Mouse (Mus musculus) CH12.LX (cell line): Measurements from ENCODE around the gene Pacsin1. TPM values are rescaled to one million over a fixed set of nuclear protein-coding genes. Genes with fewer than 3 reads are reported as not detected.

Experiments used
- DNase-seq: peaks from one replicate; pipeline ENCODE4 v3.0.0-alpha.2; 2013; ENCODE audit errors: extremely low read depth
- H3K27ac ChIP-seq: 2 replicates; pipeline ENCODE4 v1.5.1; 2012; ENCODE audit warnings: low read depth, mild to moderate bottlenecking, control low read depth, moderate library complexity; ENCODE audit not compliant: insufficient read depth
- H3K27me3 ChIP-seq: replicated peaks from 2 replicates; pipeline ENCODE3; 2012; ENCODE audit warnings: inconsistent platforms
- H3K36me3 ChIP-seq, 2 experiments: replicated peaks in 1 of 2; 2 replicates each; pipeline versions ENCODE3 to v1.6.1; 2012; ENCODE audit warnings: inconsistent platforms in 1 of 2, low read length in 1 of 2, mild to moderate bottlenecking in 1 of 2, mixed read lengths in 1 of 2, moderate library complexity in 1 of 2; ENCODE audit not compliant: control insufficient read depth in 1 of 2, insufficient read depth in 1 of 2
- H3K4me1 ChIP-seq, 2 experiments: 2 replicates each; pipeline ENCODE4 v1.6.1; 2012; ENCODE audit warnings: inconsistent platforms in 1 of 2, moderate library complexity in 1 of 2; ENCODE audit not compliant: insufficient read depth in 2 of 2, control insufficient read depth in 1 of 2
- H3K4me2 ChIP-seq: 2 replicates; pipeline ENCODE4 v1.6.1; 2012; ENCODE audit warnings: low read depth, mild to moderate bottlenecking, control low read depth; ENCODE audit not compliant: poor library complexity, insufficient read depth, severe bottlenecking
- H3K4me3 ChIP-seq, 3 experiments: fragments of 150-350 bp in 1 of 3; sonication (generic) in 1 of 3; replicated peaks in 1 of 3; 2 replicates each; pipeline versions ENCODE3 to v1.5.1; 2011 to 2012; ENCODE audit warnings: low read depth in 2 of 3, low read length in 2 of 3, mild to moderate bottlenecking in 2 of 3, moderate library complexity in 2 of 3, control low read depth in 1 of 3, improper control_type of control experiment in 1 of 3, inconsistent platforms in 1 of 3, mixed read lengths in 1 of 3; ENCODE audit not compliant: poor library complexity in 1 of 3
- H3K79me2 ChIP-seq: replicated peaks from 2 replicates; pipeline ENCODE4 v1.6.1; 2012; ENCODE audit warnings: mild to moderate bottlenecking, moderate library complexity; ENCODE audit not compliant: control insufficient read depth, poor library complexity, insufficient read depth, severe bottlenecking; ENCODE audit errors: extremely low read depth
- H3K9ac ChIP-seq: 2 replicates; pipeline ENCODE4 v1.6.1; 2012; ENCODE audit warnings: low read depth, mild to moderate bottlenecking, control low read depth, moderate library complexity; ENCODE audit not compliant: insufficient read depth
- H3K9me3 ChIP-seq: replicated peaks from 2 replicates; pipeline ENCODE3; 2012; ENCODE audit warnings: low read length, inconsistent platforms, mixed read lengths
- CHD1 ChIP-seq: IDR thresholded peaks from 2 replicates; pipeline ENCODE4 v1.6.1; 2012; ENCODE audit warnings: low read depth, low read length, improper control_type of control experiment, inconsistent platforms
- E2F4 ChIP-seq: IDR thresholded peaks from 2 replicates; pipeline ENCODE4 v1.6.1; 2011; ENCODE audit warnings: low read depth, low read length, improper control_type of control experiment; ENCODE audit not compliant: insufficient replicate concordance
- ELF1 ChIP-seq: IDR thresholded peaks from 2 replicates; pipeline ENCODE4 v1.6.1; 2014; ENCODE audit warnings: low read depth, mild to moderate bottlenecking, inconsistent platforms, low read length, improper control_type of control experiment
- HCFC1 ChIP-seq: IDR thresholded peaks from 2 replicates; pipeline ENCODE4 v1.6.1; 2012; ENCODE audit warnings: low read depth, mild to moderate bottlenecking, inconsistent platforms, low read length, improper control_type of control experiment
- IRF4 ChIP-seq: IDR thresholded peaks from 2 replicates; pipeline ENCODE4 v1.6.1; 2014; ENCODE audit warnings: low read depth, mild to moderate bottlenecking, inconsistent platforms, low read length, improper control_type of control experiment
- JUN ChIP-seq: IDR thresholded peaks from 2 replicates; pipeline ENCODE4 v1.6.1; 2011; ENCODE audit warnings: low read depth, mild to moderate bottlenecking, low read length, improper control_type of control experiment, moderate library complexity; ENCODE audit not compliant: insufficient read depth
- KAT2A ChIP-seq: IDR thresholded peaks from 2 replicates; pipeline ENCODE4 v1.6.1; 2012; ENCODE audit warnings: low read length, improper control_type of control experiment, inconsistent platforms; ENCODE audit not compliant: insufficient replicate concordance
- MYC ChIP-seq: IDR thresholded peaks from 2 replicates; pipeline ENCODE4 v1.6.1; 2011; ENCODE audit warnings: low read depth, mild to moderate bottlenecking, improper control_type of control experiment, low read length
- NRF1 ChIP-seq: IDR thresholded peaks from 2 replicates; pipeline ENCODE4 v1.6.1; 2014; ENCODE audit warnings: low read depth, mild to moderate bottlenecking, inconsistent platforms, low read length, improper control_type of control experiment, moderate library complexity
- PAX5 ChIP-seq: IDR thresholded peaks from 2 replicates; pipeline ENCODE4 v1.6.1; 2012; ENCODE audit warnings: low read length, inconsistent platforms, mixed read lengths
- TBP ChIP-seq: conservative IDR thresholded peaks from 2 replicates; pipeline ENCODE4 v1.6.1; 2011; ENCODE audit warnings: low read depth, low read length, improper control_type of control experiment
- TCF12 ChIP-seq: IDR thresholded peaks from 2 replicates; pipeline ENCODE4 v1.6.1; 2014; ENCODE audit warnings: low read depth, mild to moderate bottlenecking, inconsistent platforms, low read length, improper control_type of control experiment
- ZC3H11A ChIP-seq: IDR thresholded peaks from 2 replicates; pipeline ENCODE4 v1.6.1; 2012; ENCODE audit warnings: low read depth, mild to moderate bottlenecking, inconsistent platforms, low read length, improper control_type of control experiment
- ZMIZ1 ChIP-seq: IDR thresholded peaks from 2 replicates; pipeline ENCODE4 v1.6.1; 2012; ENCODE audit warnings: low read depth, mild to moderate bottlenecking, inconsistent platforms, low read length, improper control_type of control experiment
- ZNF384 ChIP-seq: IDR thresholded peaks from 2 replicates; pipeline ENCODE4 v1.6.1; 2012; ENCODE audit warnings: low read depth, low read length, improper control_type of control experiment, inconsistent platforms
- dilution Hi-C: fragments of 300-500 bp; cut with MboI; formaldehyde crosslinking; loops from 2 replicates; pipeline ENCODE4 v1.14.3; 2020; ENCODE audit warnings: low sequenced_read_pairs; ENCODE audit not compliant: extremely low pct_unique_long_range_greater_than_20kb, extremely low pct_ligation_motif_present
- in situ Hi-C: fragments of 300-500 bp; cut with MboI; formaldehyde crosslinking; loops from 3 replicates; pipeline ENCODE4 v1.14.3; 2019; ENCODE audit warnings: low sequenced_read_pairs, low pct_ligation_motif_present, low pct_unique_long_range_greater_than_20kb, mixed read lengths
- polyA plus RNA-seq: library from polyadenylated mRNA; unstranded; fragments of >175 nt; gene quantifications from 2 replicates; pipeline ENCODE4 v1.2.1, GENCODE M21; 2012; ENCODE audit warnings: low read depth; ENCODE audit not compliant: insufficient read length
- total RNA-seq, 2 experiments: library from RNA; depleted of rRNA; stranded (reverse); fragments of 300-350 nt in 1 of 2; fragments of >200 nt in 1 of 2; gene quantifications; 2 replicates each; pipeline ENCODE4 v1.2.3; 2012 to 2014

The Pacsin1 gene
- total and polyA plus RNA-seq, 3 experiments = 1.9 to 14.0 (median 13.2) TPM

- H3K36me3 ChIP-seq = peaks cover 26 to 90% of the 10 kb centered on the region in 2 experiments
- TF ChIP-seq MYC (no peak), ZMIZ1 (no peak), PAX5 (no peak), HCFC1 (no peak), ZC3H11A (no peak), ELF1 (no peak), ZNF384 (no peak), TCF12 (no peak), IRF4 (no peak), KAT2A (no peak), E2F4 (no peak), NRF1 (no peak), CHD1 (no peak)
- no peak overlapping the region for H3K27ac ChIP-seq
- DNase-seq = no peak
- no peaks in the 10 kb centered on the region for H3K27me3 ChIP-seq
- H3K9me3 ChIP-seq = no peaks in the 10 kb centered on the region
- H3K4me1 ChIP-seq = peaks cover 4 to 45% of the 10 kb centered on the region in 2 experiments; a peak in 2 of 4 replicates
- in situ Hi-C loops = no loop called here
- H3K79me2 ChIP-seq = no peaks in the 10 kb centered on the region
- dilution Hi-C loops = no loop called here
- no peak overlapping the region for H3K4me2 ChIP-seq
- no peak overlapping the region for H3K9ac ChIP-seq
- H3K4me3 ChIP-seq = no peak overlapping the region
Measured at GRCm38 (mm10) chr17:27750451-27750942, 95.2 kb downstream of the Pacsin1 start.

- Histone ChIP-seq H3K27ac (no peak overlapping the region), H3K27me3 (no peaks in the 10 kb centered on the region), H3K4me2 (no peak overlapping the region), H3K9ac (no peak overlapping the region)
- no peak for DNase-seq
- TF ChIP-seq TBP (no peak), JUN (no peak)
- TF ChIP-seq, all 38 proteins: peak for 0
- dilution Hi-C loops (no loop called here), in situ Hi-C loops (no loop called here)
- Histone ChIP-seq H3K79me2 (no peaks in the 10 kb centered on the region), H3K9me3 (no peaks in the 10 kb centered on the region), H3K4me1 (peaks cover 0 to 40% of the 10 kb centered on the region in 2 experiments; a peak in 2 of 4 replicates), H3K36me3 (peaks cover 32 to 93% of the 10 kb centered on the region in 2 experiments), H3K4me3 (no peak overlapping the region)
Measured at GRCm38 (mm10) chr17:27751314-27752202, 96.2 kb downstream of the Pacsin1 start.
